Mouse (Mus musculus) kidney, embryonic 15.5 days (tissue): ENCODE data around the gene Fcer2a. TPM values are rescaled to one million over a fixed set of nuclear protein-coding genes. Genes with fewer than 3 reads are reported as not detected.
A peak's percentile ranks its signal among the peaks of the same experiment; 100 is the strongest.

ENCODE experiments used
- ATAC-seq: fragments of 200-750 bp; cut with Nextera tagmentation; replicated peaks from 2 replicates; pipeline ENCODE4 v1.8.0; 2017; ENCODE audit warnings: moderate TSS enrichment; ENCODE audit not compliant: low FRiP score
- H3K27ac ChIP-seq: fragments of 300-500 bp; sonication (generic); 2 replicates; pipeline ENCODE4 v1.5.1; 2015; ENCODE audit warnings: mild to moderate bottlenecking, inconsistent platforms
- H3K27me3 ChIP-seq: fragments of 300-500 bp; sonication (generic); 2 replicates; pipeline ENCODE4 v1.6.1; 2015; ENCODE audit warnings: inconsistent platforms
- H3K36me3 ChIP-seq: fragments of 300-500 bp; sonication (generic); 2 replicates; pipeline ENCODE4 v1.6.1; 2015; ENCODE audit warnings: inconsistent platforms
- H3K4me1 ChIP-seq: fragments of 300-500 bp; sonication (generic); 2 replicates; pipeline ENCODE4 v1.6.1; 2015; ENCODE audit warnings: inconsistent platforms
- H3K4me2 ChIP-seq: fragments of 300-500 bp; sonication (generic); 2 replicates; pipeline ENCODE4 v1.6.1; 2015; ENCODE audit warnings: moderate library complexity, mild to moderate bottlenecking, inconsistent platforms
- H3K4me3 ChIP-seq: fragments of 300-500 bp; sonication (generic); replicated peaks from 2 replicates; pipeline ENCODE4 v1.5.1; 2015; ENCODE audit warnings: mild to moderate bottlenecking, inconsistent platforms
- H3K9ac ChIP-seq: fragments of 300-500 bp; sonication (generic); 2 replicates; pipeline ENCODE4 v1.6.1; 2015; ENCODE audit warnings: mild to moderate bottlenecking, inconsistent platforms
- H3K9me3 ChIP-seq: fragments of 300-500 bp; sonication (generic); replicated peaks from 2 replicates; pipeline ENCODE4 v1.6.1; 2016; ENCODE audit warnings: inconsistent platforms
- WGBS: fragments of 180-500 bp; shearing (Covaris S2); methylation state at CpG from one replicate; pipeline ENCODE4 v1.1.7; 2015; ENCODE audit warnings: mixed read lengths; 5-methylcytosine and 5-hydroxymethylcytosine counted together
- polyA plus RNA-seq: library from polyadenylated mRNA; unstranded; fragments of >200 nt; fragmentation: Nextera tagmentation; extraction: Ambion mirVana; gene quantifications from 2 replicates; pipeline ENCODE4 v1.2.1, GENCODE M21; 2015

Fcer2a gene
- polyA plus RNA-seq, 1 experiment from 2014 or later = 0.12 TPM

DNA sequence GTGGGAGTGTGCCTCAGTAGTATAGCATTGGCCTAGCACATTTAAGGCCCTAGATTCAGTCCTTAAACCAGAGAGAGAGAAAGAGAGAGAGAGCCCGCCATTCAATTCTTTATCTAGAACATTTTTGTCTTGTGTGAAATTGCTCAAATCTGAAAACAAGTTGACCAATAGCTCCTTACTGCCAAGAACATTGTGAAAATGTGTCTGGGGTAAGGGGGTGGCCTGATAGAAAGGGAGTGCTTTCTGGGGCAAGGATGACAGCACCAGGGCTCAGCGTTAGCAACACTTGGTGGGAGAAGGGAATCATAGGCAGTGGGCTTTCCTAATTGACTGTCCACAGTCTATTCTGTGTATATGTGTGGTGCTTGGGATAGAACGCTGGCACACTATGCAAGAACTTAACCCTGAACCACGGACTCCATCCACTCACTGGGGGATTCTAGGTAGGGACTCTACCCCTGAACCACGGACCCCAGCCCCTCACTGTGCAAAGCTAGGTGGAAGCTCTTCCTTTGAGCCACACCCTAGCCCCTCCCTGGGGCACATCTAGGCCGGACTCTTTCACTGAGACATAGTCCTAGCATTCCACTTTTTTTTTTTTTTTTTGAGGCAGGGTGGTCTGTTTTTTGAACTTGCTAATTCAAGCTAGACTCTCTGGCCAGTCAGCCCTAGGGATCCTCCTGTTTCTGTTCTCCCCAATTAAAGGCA, 47.0 kb downstream of the Fcer2a start:
- 79% methylated on average over 6 of the region's 6 CpGs for WGBS
- 0 out of 2 replicates have a peak, but pooled peaks have one; percentile 58 for ATAC-seq
- Histone ChIP-seq H3K9me3 (no peaks in the 10 kb centered on the region), H3K36me3 (no peaks in the 10 kb centered on the region), H3K27ac (0 out of 2 replicates have a peak overlapping the region, but pooled peaks have one; percentile 7), H3K4me2 (no peak overlapping the region), H3K4me1 (peaks cover 13% of the 10 kb centered on the region; the same call in 1 of the 2 replicates), H3K27me3 (no peaks in the 10 kb centered on the region), H3K4me3 (no peak overlapping the region), H3K9ac (no peak overlapping the region)

DNA sequence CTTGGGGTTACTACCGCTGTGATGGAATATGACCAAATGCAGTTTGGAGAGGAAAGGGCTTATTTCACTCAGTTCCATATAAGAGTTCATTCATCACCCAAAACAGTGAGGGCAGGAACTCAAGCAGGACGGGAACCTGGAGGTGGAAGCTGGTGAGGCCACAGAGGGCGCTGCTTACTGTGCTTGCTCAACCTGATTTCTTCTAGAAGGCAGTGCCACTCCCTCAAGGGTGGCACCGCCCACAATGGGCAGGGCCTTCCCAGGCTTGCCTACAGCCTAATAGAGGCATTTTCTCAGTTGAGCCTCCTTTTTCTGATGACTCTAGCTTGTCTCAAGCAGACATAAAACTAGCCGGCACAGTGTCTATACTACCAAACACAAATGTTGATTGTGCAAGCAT, 48.2 kb downstream of the Fcer2a start:
- Histone ChIP-seq H3K4me3 (no peak overlapping the region), H3K36me3 (0 out of 2 replicates have a peak, but pooled peaks cover 2% of the 10 kb centered on the region), H3K27ac (no peak overlapping the region), H3K4me2 (no peak overlapping the region), H3K27me3 (no peaks in the 10 kb centered on the region), H3K4me1 (peaks cover 13% of the 10 kb centered on the region; the same call in 1 of the 2 replicates), H3K9ac (no peak overlapping the region), H3K9me3 (no peaks in the 10 kb centered on the region)
- 35% methylated on average over 5 of the region's 5 CpGs for WGBS
- ATAC-seq = no peak; the same call in 1 of the 2 replicates

Other genes with a start within 250 kb of the Fcer2a start
- gene Pex11g, start 226.5 kb downstream of the Fcer2a start, polyA plus RNA-seq = 6.2 and 7.5 TPM in 2 replicates
- gene Tex45, start 223.3 kb downstream of the Fcer2a start, polyA plus RNA-seq = not detected in 2 replicates
- 47.3 and 50.0 TPM in 2 replicates for gene Zfp358, start 201.0 kb downstream of the Fcer2a start, polyA plus RNA-seq
- 56.0 and 57.1 TPM in 2 replicates for gene Mcoln1, start 193.7 kb downstream of the Fcer2a start, polyA plus RNA-seq
- gene Pnpla6, start 178.8 kb downstream of the Fcer2a start, polyA plus RNA-seq = 29.4 and 38.3 TPM in 2 replicates
- gene C330021F23Rik, start 126.2 kb downstream of the Fcer2a start, polyA plus RNA-seq = 7.5 and 8.3 TPM in 2 replicates
- 14.1 and 15.8 TPM in 2 replicates for gene Camsap3, start 106.9 kb downstream of the Fcer2a start, polyA plus RNA-seq
- gene Xab2, start 72.9 kb downstream of the Fcer2a start, polyA plus RNA-seq = 60.4 and 65.0 TPM in 2 replicates
- gene Pet100, start 72.6 kb downstream of the Fcer2a start, polyA plus RNA-seq = 108 and 116 TPM in 2 replicates
- gene Pcp2, start 68.6 kb downstream of the Fcer2a start, polyA plus RNA-seq = 0.34 and 0.48 TPM in 2 replicates
- gene Stxbp2, start 63.2 kb downstream of the Fcer2a start, polyA plus RNA-seq = 78.5 and 85.3 TPM in 2 replicates
- gene Retn, start 38.4 kb downstream of the Fcer2a start, polyA plus RNA-seq = 0.66 TPM in 1 of 2 replicates, not detected in the other
- gene Mcemp1, start 28.4 kb downstream of the Fcer2a start, polyA plus RNA-seq = 0.32 and 0.57 TPM in 2 replicates
- gene Fcor, start 21.8 kb downstream of the Fcer2a start, polyA plus RNA-seq = 12.4 and 12.6 TPM in 2 replicates
- 38.3 and 39.5 TPM in 2 replicates for gene Trappc5, start 17.9 kb downstream of the Fcer2a start, polyA plus RNA-seq
- gene Clec4g, start 26.5 kb upstream of the Fcer2a start, polyA plus RNA-seq = 0.21 and 0.44 TPM in 2 replicates
- not detected in 2 replicates for gene Cd209a, start 54.8 kb upstream of the Fcer2a start, polyA plus RNA-seq
- gene Cd209e, start 160.1 kb upstream of the Fcer2a start, polyA plus RNA-seq = not detected in 2 replicates
- gene Cd209d, start 184.4 kb upstream of the Fcer2a start, polyA plus RNA-seq = not detected in 2 replicates
- not detected in 2 replicates for gene Cd209b, start 232.7 kb upstream of the Fcer2a start, polyA plus RNA-seq